Mouse (Mus musculus): Measurements from ENCODE around the gene Pomc.

GRCm38 (mm10) chr12:3959791-3960543 is 5.2 kb downstream of the Pomc start:
- TF ChIP-seq POLR2A (IDR thresholded peaks at IDR 0.05; ENCODE audit: borderline replicate concordance, control insufficient read depth, low read depth, low read length) = peak; percentile 85
- TF ChIP-seq CTCF (IDR thresholded peaks at IDR 0.05; ENCODE audit: control insufficient read depth, insufficient read depth, low read length) = no peak

Measured in bone marrow, adult 2 months (tissue).